Mouse (Mus musculus): ENCODE results near the gene Shmt1. TPM values are rescaled to one million over a fixed set of nuclear protein-coding genes. Genes with fewer than 3 reads are reported as not detected.

Shmt1 gene
- total and polyA plus RNA-seq, 2 experiments from 2014 or later, result 26.7 to 77.7 TPM

GRCm38 (mm10) chr11:60826700-60827099 is 15.2 kb upstream of the Shmt1 start:
- TF ChIP-seq CTCF (IDR thresholded peaks at IDR 0.05; ENCODE audit: low read depth) (no peak), EP300 (IDR thresholded peaks at IDR 0.05; ENCODE audit: low read depth) (no peak)
- 29% methylated on average over 1 of the region's 1 CpGs for WGBS
- no peaks in the 10 kb centered on the region for H3K4me1 ChIP-seq (ENCODE audit: control insufficient read depth, insufficient read depth)
- ATAC-seq (ENCODE audit: insufficient read depth, low read depth), result no peak
- no peaks in the 10 kb centered on the region for H3K9me3 ChIP-seq (replicated peaks; ENCODE audit: control insufficient read depth, low read length)
- H3K36me3 ChIP-seq (replicated peaks; ENCODE audit: control insufficient read depth, insufficient read depth, low read length), result no peaks in the 10 kb centered on the region
- H3K4me2 ChIP-seq (ENCODE audit: low read depth, low read length), result no peak overlapping the region
- no peak overlapping the region for H3K4me3 ChIP-seq (ENCODE audit: low read depth, low read length)
- no peaks in the 10 kb centered on the region for H3K27me3 ChIP-seq (ENCODE audit: control insufficient read depth, insufficient read depth, low read length)
- no peak for DNase-seq (ENCODE audit: low spot score)
- no peak overlapping the region for H3K27ac ChIP-seq (ENCODE audit: low read depth)
- no peak overlapping the region for H3K9ac ChIP-seq (replicated peaks; ENCODE audit: low read depth, low read length)

GRCm38 (mm10) chr11:60825191-60825590 is 13.7 kb upstream of the Shmt1 start:
- no peak overlapping the region for H3K4me2 ChIP-seq (ENCODE audit: low read depth, low read length)
- no peaks in the 10 kb centered on the region for H3K36me3 ChIP-seq (replicated peaks; ENCODE audit: control insufficient read depth, insufficient read depth, low read length)
- TF ChIP-seq EP300 (IDR thresholded peaks at IDR 0.05; ENCODE audit: low read depth) (no peak), CTCF (IDR thresholded peaks at IDR 0.05; ENCODE audit: low read depth) (no peak)
- H3K9me3 ChIP-seq (replicated peaks; ENCODE audit: control insufficient read depth, low read length), result no peaks in the 10 kb centered on the region
- H3K27ac ChIP-seq (ENCODE audit: low read depth), result no peak overlapping the region
- no peaks in the 10 kb centered on the region for H3K4me1 ChIP-seq (ENCODE audit: control insufficient read depth, insufficient read depth)
- no peaks in the 10 kb centered on the region for H3K27me3 ChIP-seq (ENCODE audit: control insufficient read depth, insufficient read depth, low read length)
- DNase-seq (ENCODE audit: low spot score) (no peak), ATAC-seq (ENCODE audit: insufficient read depth, low read depth) (no peak)
- 68% methylated on average over 3 of the region's 3 CpGs for WGBS
- H3K9ac ChIP-seq (replicated peaks; ENCODE audit: low read depth, low read length), result no peak overlapping the region
- H3K4me3 ChIP-seq (ENCODE audit: low read depth, low read length), result no peak overlapping the region

- no peak for TF ChIP-seq EP300 (IDR thresholded peaks at IDR 0.05; ENCODE audit: low read depth)
- TF ChIP-seq CTCF (IDR thresholded peaks at IDR 0.05; ENCODE audit: low read depth), result no peak
- DNase-seq (ENCODE audit: low spot score) (no peak), ATAC-seq (ENCODE audit: insufficient read depth, low read depth) (no peak)
- Histone ChIP-seq H3K27me3 (ENCODE audit: control insufficient read depth, insufficient read depth, low read length) (no peaks in the 10 kb centered on the region), H3K9me3 (replicated peaks; ENCODE audit: control insufficient read depth, low read length) (no peaks in the 10 kb centered on the region), H3K4me3 (ENCODE audit: low read depth, low read length) (no peak overlapping the region), H3K9ac (replicated peaks; ENCODE audit: low read depth, low read length) (no peak overlapping the region), H3K27ac (ENCODE audit: low read depth) (no peak overlapping the region), H3K4me1 (ENCODE audit: control insufficient read depth, insufficient read depth) (no peaks in the 10 kb centered on the region), H3K36me3 (replicated peaks; ENCODE audit: control insufficient read depth, insufficient read depth, low read length) (no peaks in the 10 kb centered on the region), H3K4me2 (ENCODE audit: low read depth, low read length) (no peak overlapping the region)
- WGBS, result 51% methylated on average over 2 of the region's 2 CpGs
Observed at GRCm38 (mm10) chr11:60823771-60824170, 12.3 kb upstream of the Shmt1 start.

GRCm38 (mm10) chr11:60816398-60816797 is 4.9 kb upstream of the Shmt1 start:
- no peak for TF ChIP-seq EP300 (IDR thresholded peaks at IDR 0.05; ENCODE audit: low read depth)
- no peaks in the 10 kb centered on the region for H3K36me3 ChIP-seq (replicated peaks; ENCODE audit: control insufficient read depth, insufficient read depth, low read length)
- DNase-seq (ENCODE audit: low spot score) (no peak), ATAC-seq (ENCODE audit: insufficient read depth, low read depth) (no peak)
- no peak overlapping the region for H3K9ac ChIP-seq (replicated peaks; ENCODE audit: low read depth, low read length)
- H3K27ac ChIP-seq (ENCODE audit: low read depth), result no peak overlapping the region
- H3K4me2 ChIP-seq (ENCODE audit: low read depth, low read length), result no peak overlapping the region
- H3K4me3 ChIP-seq (ENCODE audit: low read depth, low read length), result no peak overlapping the region
- no peaks in the 10 kb centered on the region for H3K4me1 ChIP-seq (ENCODE audit: control insufficient read depth, insufficient read depth)
- no peaks in the 10 kb centered on the region for H3K27me3 ChIP-seq (ENCODE audit: control insufficient read depth, insufficient read depth, low read length)
- WGBS, result 55% methylated on average over 5 of the region's 5 CpGs
- H3K9me3 ChIP-seq (replicated peaks; ENCODE audit: control insufficient read depth, low read length), result no peaks in the 10 kb centered on the region

- TF ChIP-seq CTCF (IDR thresholded peaks at IDR 0.05; ENCODE audit: low read depth), result no peak
- TF ChIP-seq EP300 (IDR thresholded peaks at IDR 0.05; ENCODE audit: low read depth), result no peak
- Histone ChIP-seq H3K36me3 (replicated peaks; ENCODE audit: control insufficient read depth, insufficient read depth, low read length) (no peaks in the 10 kb centered on the region), H3K27me3 (ENCODE audit: control insufficient read depth, insufficient read depth, low read length) (no peaks in the 10 kb centered on the region), H3K4me3 (ENCODE audit: low read depth, low read length) (peak overlapping the region; percentile 44), H3K9ac (replicated peaks; ENCODE audit: low read depth, low read length) (peak overlapping the region; percentile 28; the same call in 1 of the 2 replicates), H3K27ac (ENCODE audit: low read depth) (peak overlapping the region; percentile 33; the same call in 1 of the 2 replicates), H3K9me3 (replicated peaks; ENCODE audit: control insufficient read depth, low read length) (no peaks in the 10 kb centered on the region), H3K4me2 (ENCODE audit: low read depth, low read length) (peak overlapping the region; percentile 60), H3K4me1 (ENCODE audit: control insufficient read depth, insufficient read depth) (peaks cover 19% of the 10 kb centered on the region; the same call in 1 of the 2 replicates)
- under 1% methylated on average over 28 of the region's 29 CpGs for WGBS
- DNase-seq (ENCODE audit: low spot score), result peak; percentile 90
- peak; percentile 99 for ATAC-seq (ENCODE audit: insufficient read depth, low read depth)
Observed at GRCm38 (mm10) chr11:60811054-60811460, 461 bp downstream of the Shmt1 start.
